Mouse (Mus musculus): ENCODE data around the gene Dexi. TPM values are rescaled to one million over a fixed set of nuclear protein-coding genes. Genes with fewer than 3 reads are reported as not detected.

Gene Dexi
- polyA plus RNA-seq, 1 experiment from 2014 or later = 7.8 TPM

- ATAC-seq = 0 out of 2 replicates have a peak, but pooled peaks have one; percentile 32
- Histone ChIP-seq H3K9me3 (replicated peaks) (no peaks in the 10 kb centered on the region), H3K36me3 (peaks cover 26% of the 10 kb centered on the region), H3K4me2 (no peak overlapping the region), H3K27ac (no peak overlapping the region), H3K9ac (no peak overlapping the region), H3K4me1 (no peaks in the 10 kb centered on the region), H3K4me3 (no peak overlapping the region), H3K27me3 (replicated peaks) (no peaks in the 10 kb centered on the region)
- 31% methylated on average over 4 of the region's 4 CpGs for WGBS (ENCODE audit: insufficient replicate concordance)
Observed at GRCm38 (mm10) chr16:10565278-10565885, 22.5 kb upstream of the Dexi start.

GRCm38 (mm10) chr16:10559991-10560390 lies 17.1 kb upstream of the Dexi start:
- H3K4me2 ChIP-seq = no peak overlapping the region
- 83% methylated on average over 8 of the region's 8 CpGs for WGBS (ENCODE audit: insufficient replicate concordance)
- peaks cover 18% of the 10 kb centered on the region for H3K36me3 ChIP-seq
- H3K27ac ChIP-seq = no peak overlapping the region
- 0 out of 2 replicates have a peak, but pooled peaks cover 8% of the 10 kb centered on the region for H3K4me1 ChIP-seq
- no peaks in the 10 kb centered on the region for H3K27me3 ChIP-seq (replicated peaks)
- no peak overlapping the region for H3K4me3 ChIP-seq
- no peak overlapping the region for H3K9ac ChIP-seq
- no peak for ATAC-seq
- H3K9me3 ChIP-seq (replicated peaks) = no peaks in the 10 kb centered on the region

- no peak overlapping the region for H3K4me3 ChIP-seq
- no peak overlapping the region for H3K9ac ChIP-seq
- H3K4me1 ChIP-seq = peaks cover 11% of the 10 kb centered on the region; the same call in 1 of the 2 replicates
- WGBS (ENCODE audit: insufficient replicate concordance) = 39% methylated on average over 2 of the region's 2 CpGs
- H3K27ac ChIP-seq = no peak overlapping the region
- H3K4me2 ChIP-seq = no peak overlapping the region
- H3K36me3 ChIP-seq = no peaks in the 10 kb centered on the region
- H3K27me3 ChIP-seq (replicated peaks) = no peaks in the 10 kb centered on the region
- no peak for ATAC-seq
- H3K9me3 ChIP-seq (replicated peaks) = no peaks in the 10 kb centered on the region
Observed at GRCm38 (mm10) chr16:10553858-10554257, 11.0 kb upstream of the Dexi start.

- H3K4me1 ChIP-seq = peaks cover 12% of the 10 kb centered on the region
- no peaks in the 10 kb centered on the region for H3K9me3 ChIP-seq (replicated peaks)
- 70% methylated on average over 4 of the region's 4 CpGs for WGBS (ENCODE audit: insufficient replicate concordance)
- H3K4me3 ChIP-seq = no peak overlapping the region
- ATAC-seq = no peak
- no peak overlapping the region for H3K9ac ChIP-seq
- H3K4me2 ChIP-seq = no peak overlapping the region
- no peaks in the 10 kb centered on the region for H3K36me3 ChIP-seq
- H3K27me3 ChIP-seq (replicated peaks) = no peaks in the 10 kb centered on the region
- no peak overlapping the region for H3K27ac ChIP-seq
Observed at GRCm38 (mm10) chr16:10551592-10551991, 8.7 kb upstream of the Dexi start.

- no peak for ATAC-seq
- no peaks in the 10 kb centered on the region for H3K27me3 ChIP-seq (replicated peaks)
- H3K36me3 ChIP-seq = no peaks in the 10 kb centered on the region
- H3K9me3 ChIP-seq (replicated peaks) = no peaks in the 10 kb centered on the region
- no peak overlapping the region for H3K4me3 ChIP-seq
- no peak overlapping the region for H3K4me2 ChIP-seq
- H3K9ac ChIP-seq = no peak overlapping the region
- H3K4me1 ChIP-seq = peaks cover 22% of the 10 kb centered on the region
- WGBS (ENCODE audit: insufficient replicate concordance) = 77% methylated on average over 2 of the region's 2 CpGs
- no peak overlapping the region for H3K27ac ChIP-seq
Observed at GRCm38 (mm10) chr16:10549600-10549999, 6.7 kb upstream of the Dexi start.

- Histone ChIP-seq H3K27ac (no peak overlapping the region), H3K4me1 (peaks cover 28% of the 10 kb centered on the region), H3K4me2 (no peak overlapping the region), H3K4me3 (no peak overlapping the region), H3K9me3 (replicated peaks) (no peaks in the 10 kb centered on the region), H3K9ac (no peak overlapping the region), H3K36me3 (no peaks in the 10 kb centered on the region), H3K27me3 (replicated peaks) (no peaks in the 10 kb centered on the region)
- no peak for ATAC-seq
- WGBS (ENCODE audit: insufficient replicate concordance) = 55% methylated on average over 3 of the region's 3 CpGs
Observed at GRCm38 (mm10) chr16:10548938-10549337, 6.1 kb upstream of the Dexi start.

GRCm38 (mm10) chr16:10546865-10547264 lies 4.0 kb upstream of the Dexi start:
- Histone ChIP-seq H3K27ac (no peak overlapping the region), H3K4me3 (no peak overlapping the region; the same call in 1 of the 2 replicates), H3K9me3 (replicated peaks) (no peaks in the 10 kb centered on the region), H3K27me3 (replicated peaks) (no peaks in the 10 kb centered on the region), H3K9ac (0 out of 2 replicates have a peak overlapping the region, but pooled peaks have one; percentile 93), H3K36me3 (no peaks in the 10 kb centered on the region), H3K4me1 (peaks cover 42% of the 10 kb centered on the region), H3K4me2 (peak overlapping the region; percentile 87; the same call in 1 of the 2 replicates)
- WGBS (ENCODE audit: insufficient replicate concordance) = 63% methylated on average over 3 of the region's 3 CpGs
- ATAC-seq = no peak

GRCm38 (mm10) chr16:10544995-10545622 lies 2.3 kb upstream of the Dexi start, which contains the start of gene Clec16a:
Gene Clec16a, plus strand, starts transcription at chr16:10545339.
- Histone ChIP-seq H3K27me3 (replicated peaks) (no peaks in the 10 kb centered on the region), H3K27ac (peak within 1 kb of the TSS; percentile 62), H3K4me1 (peaks cover 53% of the 10 kb centered on the region), H3K4me2 (peak within 1 kb of the TSS; percentile 87), H3K9me3 (replicated peaks) (no peaks in the 10 kb centered on the region), H3K9ac (peak within 1 kb of the TSS; percentile 93), H3K36me3 (no peaks in the 10 kb centered on the region), H3K4me3 (peak within 1 kb of the TSS; percentile 98)
- ATAC-seq = peak; percentile 83
- under 1% methylated on average over 58 of the region's 58 CpGs for WGBS (ENCODE audit: insufficient replicate concordance)

GRCm38 (mm10) chr16:10542266-10542665 lies 588 bp downstream of the Dexi start:
- peak overlapping the region; percentile 78 for H3K4me3 ChIP-seq
- no peak; the same call in 1 of the 2 replicates for ATAC-seq
- no peaks in the 10 kb centered on the region for H3K36me3 ChIP-seq
- H3K27ac ChIP-seq = peak overlapping the region; percentile 76
- H3K4me2 ChIP-seq = peak overlapping the region; percentile 99
- H3K27me3 ChIP-seq (replicated peaks) = no peaks in the 10 kb centered on the region
- H3K9me3 ChIP-seq (replicated peaks) = no peaks in the 10 kb centered on the region
- H3K9ac ChIP-seq = peak overlapping the region; percentile 88
- 11% methylated on average over 22 of the region's 22 CpGs for WGBS (ENCODE audit: insufficient replicate concordance)
- H3K4me1 ChIP-seq = peaks cover 50% of the 10 kb centered on the region

- H3K36me3 ChIP-seq = no peaks in the 10 kb centered on the region
- 0 out of 2 replicates have a peak overlapping the region, but pooled peaks have one; percentile 27 for H3K9ac ChIP-seq
- peak overlapping the region; percentile 78 for H3K4me3 ChIP-seq
- H3K27me3 ChIP-seq (replicated peaks) = no peaks in the 10 kb centered on the region
- no peak for ATAC-seq
- H3K4me1 ChIP-seq = peaks cover 45% of the 10 kb centered on the region
- peak overlapping the region; percentile 99 for H3K4me2 ChIP-seq
- WGBS (ENCODE audit: insufficient replicate concordance) = 46% methylated on average over 7 of the region's 7 CpGs
- no peaks in the 10 kb centered on the region for H3K9me3 ChIP-seq (replicated peaks)
- H3K27ac ChIP-seq = no peak overlapping the region
Observed at GRCm38 (mm10) chr16:10541598-10541930, 1.3 kb downstream of the Dexi start.

- no peaks in the 10 kb centered on the region for H3K9me3 ChIP-seq (replicated peaks)
- H3K9ac ChIP-seq = 0 out of 2 replicates have a peak overlapping the region, but pooled peaks have one; percentile 27
- H3K4me2 ChIP-seq = peak overlapping the region; percentile 99
- H3K4me1 ChIP-seq = peaks cover 39% of the 10 kb centered on the region
- no peaks in the 10 kb centered on the region for H3K27me3 ChIP-seq (replicated peaks)
- peak overlapping the region; percentile 78; the same call in 1 of the 2 replicates for H3K4me3 ChIP-seq
- no peak for ATAC-seq
- no peak overlapping the region for H3K27ac ChIP-seq
- WGBS (ENCODE audit: insufficient replicate concordance) = 62% methylated on average over 16 of the region's 16 CpGs
- H3K36me3 ChIP-seq = no peaks in the 10 kb centered on the region
Observed at GRCm38 (mm10) chr16:10540763-10541597, 1.9 kb downstream of the Dexi start.

GRCm38 (mm10) chr16:10536961-10537360 lies 5.9 kb downstream of the Dexi start:
- H3K4me2 ChIP-seq = no peak overlapping the region
- ATAC-seq = no peak
- H3K27me3 ChIP-seq (replicated peaks) = no peaks in the 10 kb centered on the region
- 58% methylated on average over 3 of the region's 3 CpGs for WGBS (ENCODE audit: insufficient replicate concordance)
- H3K27ac ChIP-seq = no peak overlapping the region
- no peak overlapping the region for H3K9ac ChIP-seq
- H3K36me3 ChIP-seq = no peaks in the 10 kb centered on the region
- peaks cover 16% of the 10 kb centered on the region for H3K4me1 ChIP-seq
- H3K9me3 ChIP-seq (replicated peaks) = no peaks in the 10 kb centered on the region
- H3K4me3 ChIP-seq = no peak overlapping the region

Data from liver, embryonic 12.5 days (tissue).